Mouse (Mus musculus) liver, embryonic 12.5 days (tissue): ENCODE results near the gene Rbpj. TPM values are rescaled to one million over a fixed set of nuclear protein-coding genes. Genes with fewer than 3 reads are reported as not detected.

Source experiments
- ATAC-seq: fragments of 200-750 bp; cut with Nextera tagmentation; 2 replicates; pipeline ENCODE4 v1.8.0; 2017; ENCODE audit warnings: moderate number of reproducible peaks, mild to moderate bottlenecking, moderate library complexity
- H3K27ac ChIP-seq: fragments of 300-500 bp; sonication (generic); 2 replicates; pipeline ENCODE4 v1.5.1; 2016; ENCODE audit warnings: mild to moderate bottlenecking
- H3K27me3 ChIP-seq: fragments of 300-500 bp; sonication (generic); replicated peaks from 2 replicates; pipeline ENCODE4 v1.6.1; 2016; ENCODE audit warnings: mild to moderate bottlenecking, moderate library complexity
- H3K36me3 ChIP-seq: fragments of 300-500 bp; sonication (generic); 2 replicates; pipeline ENCODE4 v1.6.1; 2016; ENCODE audit warnings: mild to moderate bottlenecking, moderate library complexity
- H3K4me1 ChIP-seq: fragments of 300-500 bp; sonication (generic); 2 replicates; pipeline ENCODE4 v1.6.1; 2016
- H3K4me2 ChIP-seq: fragments of 300-500 bp; sonication (generic); 2 replicates; pipeline ENCODE4 v1.6.1; 2016; ENCODE audit warnings: mild to moderate bottlenecking, moderate library complexity
- H3K4me3 ChIP-seq: fragments of 300-500 bp; sonication (generic); 2 replicates; pipeline ENCODE4 v1.5.1; 2016; ENCODE audit warnings: mild to moderate bottlenecking, moderate library complexity
- H3K9ac ChIP-seq: fragments of 300-500 bp; sonication (generic); 2 replicates; pipeline ENCODE4 v1.6.1; 2016; ENCODE audit warnings: mild to moderate bottlenecking, moderate library complexity
- H3K9me3 ChIP-seq: fragments of 300-500 bp; sonication (generic); replicated peaks from 2 replicates; pipeline ENCODE4 v1.6.1; 2016; ENCODE audit warnings: mild to moderate bottlenecking, moderate library complexity
- WGBS: fragments of 180-500 bp; shearing (Covaris S2); methylation state at CpG from one replicate; pipeline ENCODE4 v1.1.7; 2016; ENCODE audit not compliant: insufficient replicate concordance; 5-methylcytosine and 5-hydroxymethylcytosine counted together
- polyA plus RNA-seq: library from polyadenylated mRNA; unstranded; fragments of >200 nt; fragmentation: Nextera tagmentation; extraction: Ambion mirVana; gene quantifications from 2 replicates; pipeline ENCODE4 v1.2.1, GENCODE M21; 2016

The Rbpj gene
- polyA plus RNA-seq, 1 experiment from 2014 or later = 14.4 TPM

GRCm38 (mm10) chr5:53496846-53497549, 31.0 kb downstream of the Rbpj start:
- Histone ChIP-seq H3K9me3 (no peaks in the 10 kb centered on the region), H3K4me1 (no peaks in the 10 kb centered on the region)

GRCm38 (mm10) chr5:53499571-53499970, 33.6 kb downstream of the Rbpj start:
- H3K4me3 ChIP-seq = no peak overlapping the region
- H3K27me3 ChIP-seq = no peaks in the 10 kb centered on the region
- no peaks in the 10 kb centered on the region for H3K9me3 ChIP-seq
- H3K4me2 ChIP-seq = no peak overlapping the region
- no peak overlapping the region for H3K27ac ChIP-seq
- ATAC-seq = no peak
- 72% methylated on average over 3 of the region's 3 CpGs for WGBS
- H3K4me1 ChIP-seq = no peaks in the 10 kb centered on the region
- H3K36me3 ChIP-seq = no peaks in the 10 kb centered on the region
- H3K9ac ChIP-seq = no peak overlapping the region

More at GRCm38 (mm10) chr5:53496846-53497549, 31.0 kb downstream of the Rbpj start:
- H3K36me3 ChIP-seq = no peaks in the 10 kb centered on the region
- H3K9ac ChIP-seq = no peak overlapping the region
- no peak overlapping the region for H3K4me3 ChIP-seq
- no peaks in the 10 kb centered on the region for H3K27me3 ChIP-seq
- no peak overlapping the region for H3K4me2 ChIP-seq
- no peak for ATAC-seq
- no peak overlapping the region for H3K27ac ChIP-seq
- 73% methylated on average over 9 of the region's 9 CpGs for WGBS

- no peak overlapping the region for H3K4me2 ChIP-seq
- H3K27ac ChIP-seq = no peak overlapping the region
- ATAC-seq = no peak
- no peak overlapping the region for H3K9ac ChIP-seq
- no peaks in the 10 kb centered on the region for H3K36me3 ChIP-seq
- no peaks in the 10 kb centered on the region for H3K9me3 ChIP-seq
- H3K4me1 ChIP-seq = no peaks in the 10 kb centered on the region
- no peak overlapping the region for H3K4me3 ChIP-seq
- 77% methylated on average over 10 of the region's 10 CpGs for WGBS
- H3K27me3 ChIP-seq = no peaks in the 10 kb centered on the region
Measured at GRCm38 (mm10) chr5:53500509-53501145, 34.7 kb downstream of the Rbpj start.

- no peaks in the 10 kb centered on the region for H3K4me1 ChIP-seq
- no peaks in the 10 kb centered on the region for H3K36me3 ChIP-seq
- no peaks in the 10 kb centered on the region for H3K9me3 ChIP-seq
- no peak for ATAC-seq
- H3K4me2 ChIP-seq = no peak overlapping the region
- H3K27me3 ChIP-seq = no peaks in the 10 kb centered on the region
- H3K4me3 ChIP-seq = no peak overlapping the region
- H3K9ac ChIP-seq = no peak overlapping the region
- 52% methylated on average over 2 of the region's 3 CpGs for WGBS
- H3K27ac ChIP-seq = no peak overlapping the region
Measured at GRCm38 (mm10) chr5:53503261-53503660, 37.3 kb downstream of the Rbpj start.

GRCm38 (mm10) chr5:53505751-53506150, 39.8 kb downstream of the Rbpj start:
- no peaks in the 10 kb centered on the region for H3K9me3 ChIP-seq
- no peaks in the 10 kb centered on the region for H3K36me3 ChIP-seq
- no peak overlapping the region for H3K9ac ChIP-seq
- no peak overlapping the region for H3K4me2 ChIP-seq
- ATAC-seq = no peak
- 60% methylated on average over 6 of the region's 6 CpGs for WGBS
- no peak overlapping the region for H3K27ac ChIP-seq
- H3K27me3 ChIP-seq = no peaks in the 10 kb centered on the region
- no peaks in the 10 kb centered on the region for H3K4me1 ChIP-seq
- H3K4me3 ChIP-seq = no peak overlapping the region

GRCm38 (mm10) chr5:53507371-53507770, 41.4 kb downstream of the Rbpj start:
- H3K27me3 ChIP-seq = no peaks in the 10 kb centered on the region
- no peaks in the 10 kb centered on the region for H3K9me3 ChIP-seq
- ATAC-seq = no peak
- H3K9ac ChIP-seq = no peak overlapping the region
- no peaks in the 10 kb centered on the region for H3K4me1 ChIP-seq
- no peak overlapping the region for H3K27ac ChIP-seq
- 60% methylated on average over 5 of the region's 5 CpGs for WGBS
- H3K4me2 ChIP-seq = no peak overlapping the region
- no peak overlapping the region for H3K4me3 ChIP-seq
- H3K36me3 ChIP-seq = no peaks in the 10 kb centered on the region

GRCm38 (mm10) chr5:53509465-53509864, 43.5 kb downstream of the Rbpj start:
- H3K9ac ChIP-seq = no peak overlapping the region
- H3K9me3 ChIP-seq = no peaks in the 10 kb centered on the region
- no peak for ATAC-seq
- no peak overlapping the region for H3K27ac ChIP-seq
- H3K4me1 ChIP-seq = no peaks in the 10 kb centered on the region
- H3K4me2 ChIP-seq = no peak overlapping the region
- H3K36me3 ChIP-seq = no peaks in the 10 kb centered on the region
- no peak overlapping the region for H3K4me3 ChIP-seq
- WGBS = 69% methylated on average over 10 of the region's 10 CpGs
- H3K27me3 ChIP-seq = no peaks in the 10 kb centered on the region

GRCm38 (mm10) chr5:53509927-53510326, 44.0 kb downstream of the Rbpj start:
- H3K4me2 ChIP-seq = no peak overlapping the region
- no peaks in the 10 kb centered on the region for H3K36me3 ChIP-seq
- no peaks in the 10 kb centered on the region for H3K9me3 ChIP-seq
- H3K27ac ChIP-seq = no peak overlapping the region
- no peak overlapping the region for H3K4me3 ChIP-seq
- ATAC-seq = no peak
- H3K9ac ChIP-seq = no peak overlapping the region
- WGBS = 70% methylated on average over 2 of the region's 2 CpGs
- no peaks in the 10 kb centered on the region for H3K27me3 ChIP-seq
- H3K4me1 ChIP-seq = no peaks in the 10 kb centered on the region

GRCm38 (mm10) chr5:53511426-53511825, 45.5 kb downstream of the Rbpj start:
- Histone ChIP-seq H3K9ac (no peak overlapping the region), H3K27me3 (no peaks in the 10 kb centered on the region), H3K36me3 (no peaks in the 10 kb centered on the region), H3K4me1 (no peaks in the 10 kb centered on the region), H3K9me3 (no peaks in the 10 kb centered on the region), H3K4me3 (no peak overlapping the region), H3K4me2 (no peak overlapping the region), H3K27ac (no peak overlapping the region)
- 45% methylated on average over 4 of the region's 4 CpGs for WGBS
- no peak for ATAC-seq

GRCm38 (mm10) chr5:53514959-53515612, 49.1 kb downstream of the Rbpj start:
- Histone ChIP-seq H3K27ac (no peak overlapping the region), H3K27me3 (no peaks in the 10 kb centered on the region), H3K9me3 (no peaks in the 10 kb centered on the region), H3K4me1 (no peaks in the 10 kb centered on the region), H3K36me3 (no peaks in the 10 kb centered on the region), H3K4me2 (no peak overlapping the region), H3K9ac (no peak overlapping the region), H3K4me3 (no peak overlapping the region)
- WGBS = 67% methylated on average over 4 of the region's 4 CpGs
- no peak for ATAC-seq

- 45% methylated on average over 2 of the region's 2 CpGs for WGBS
- H3K36me3 ChIP-seq = no peaks in the 10 kb centered on the region
- H3K27ac ChIP-seq = no peak overlapping the region
- no peak overlapping the region for H3K4me2 ChIP-seq
- H3K9me3 ChIP-seq = no peaks in the 10 kb centered on the region
- no peaks in the 10 kb centered on the region for H3K27me3 ChIP-seq
- H3K4me3 ChIP-seq = no peak overlapping the region
- H3K9ac ChIP-seq = no peak overlapping the region
- H3K4me1 ChIP-seq = no peaks in the 10 kb centered on the region
- ATAC-seq = no peak
Measured at GRCm38 (mm10) chr5:53516482-53516881, 50.5 kb downstream of the Rbpj start.

GRCm38 (mm10) chr5:53517802-53518201, 51.9 kb downstream of the Rbpj start:
- H3K27me3 ChIP-seq = no peaks in the 10 kb centered on the region
- 70% methylated on average over 8 of the region's 8 CpGs for WGBS
- H3K9me3 ChIP-seq = no peaks in the 10 kb centered on the region
- ATAC-seq = no peak
- H3K4me1 ChIP-seq = no peaks in the 10 kb centered on the region
- H3K4me3 ChIP-seq = no peak overlapping the region
- H3K36me3 ChIP-seq = no peaks in the 10 kb centered on the region
- H3K9ac ChIP-seq = no peak overlapping the region
- no peak overlapping the region for H3K27ac ChIP-seq
- H3K4me2 ChIP-seq = no peak overlapping the region
